Mouse (Mus musculus) cerebellum, adult 18-20 months (tissue): ENCODE data around the gene Lrp2.

ENCODE experiments used
- DNase-seq, 2 experiments: peaks; one replicate each; pipeline ENCODE4 v3.0.0; 2021

Lrp2 gene

DNA sequence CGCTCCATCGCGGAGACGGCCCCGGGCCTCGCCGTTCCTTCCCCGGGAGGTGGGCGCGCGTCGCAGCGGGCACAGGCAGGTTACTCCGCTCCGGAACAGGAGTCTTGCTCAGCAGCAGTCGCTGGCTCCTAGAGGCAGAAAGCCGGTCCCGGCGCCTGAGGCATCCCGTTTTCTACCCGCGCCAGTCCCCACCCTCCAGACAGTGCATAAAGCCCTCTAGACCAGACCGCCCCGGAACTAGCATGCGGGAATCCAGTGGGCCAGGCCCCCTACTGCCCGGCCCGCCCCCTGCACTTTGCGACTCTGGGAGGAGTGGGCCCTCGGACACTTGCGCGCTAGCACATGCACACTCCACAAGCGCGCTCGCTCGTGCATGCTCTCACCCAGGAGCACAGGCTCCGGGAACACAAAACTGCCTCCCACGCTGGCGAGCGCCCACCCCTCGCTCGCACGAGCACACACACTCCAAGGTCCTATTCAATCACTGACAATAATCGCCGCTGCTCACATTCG lies at the start of gene Lrp2:
Gene Lrp2 (minus strand): TSS at position 180 of the 513 bp plus-strand sequence.
- peak in 1 of 2 experiments; percentile 1 for DNase-seq

DNA sequence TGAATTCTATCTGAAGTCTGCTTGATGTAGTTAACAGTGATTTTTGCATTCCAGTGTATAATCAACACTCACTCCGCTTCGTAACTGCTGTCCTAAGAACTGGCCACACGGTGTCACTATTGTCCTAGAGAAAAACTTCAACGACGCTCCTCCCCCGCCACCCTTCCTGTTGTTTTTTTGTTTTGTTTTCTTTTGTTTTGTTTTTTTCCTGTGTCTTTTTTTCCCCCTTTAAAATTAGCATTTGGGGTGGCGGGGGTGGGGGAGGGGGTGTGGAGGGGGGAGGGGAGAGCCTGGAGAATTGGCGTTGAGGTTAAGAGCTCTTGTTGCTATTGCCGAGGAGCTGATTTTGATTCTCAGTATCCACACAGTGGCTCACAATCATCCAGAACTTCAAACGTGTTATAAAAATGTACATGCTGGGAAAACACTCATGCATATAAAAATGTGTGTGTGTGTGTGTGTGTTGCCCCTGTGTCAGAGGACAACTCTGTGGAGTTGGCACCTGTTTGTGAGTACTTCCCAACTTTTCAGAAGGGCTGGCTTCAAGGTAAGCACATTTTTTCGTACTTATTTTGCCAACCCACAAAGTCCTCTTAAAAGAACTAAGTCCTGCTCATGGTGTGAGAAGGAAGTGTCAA lies 49.3 kb upstream of the Lrp2 start:
- DNase-seq, result peak; percentile 39 to 50

DNA sequence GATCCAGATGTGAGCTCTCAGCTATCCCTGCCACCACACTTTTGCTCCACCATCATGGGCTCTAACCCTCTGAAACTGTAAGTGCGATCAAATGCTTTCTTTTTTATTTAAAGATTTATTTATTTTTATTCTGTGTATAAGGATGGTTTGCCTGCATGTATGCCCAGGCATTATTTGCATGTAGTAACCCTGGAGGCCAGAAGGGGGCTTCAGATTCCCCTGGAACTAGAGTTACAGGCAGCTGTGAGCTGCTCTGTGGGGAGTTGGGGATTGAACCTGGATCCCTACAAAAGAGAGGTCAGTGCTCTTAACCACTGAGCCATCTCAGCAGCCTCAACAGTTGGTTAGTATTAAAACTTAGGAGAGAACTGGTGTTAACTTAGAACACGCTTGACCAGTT lies 45.6 kb upstream of the Lrp2 start:
- DNase-seq, result no peak

DNA sequence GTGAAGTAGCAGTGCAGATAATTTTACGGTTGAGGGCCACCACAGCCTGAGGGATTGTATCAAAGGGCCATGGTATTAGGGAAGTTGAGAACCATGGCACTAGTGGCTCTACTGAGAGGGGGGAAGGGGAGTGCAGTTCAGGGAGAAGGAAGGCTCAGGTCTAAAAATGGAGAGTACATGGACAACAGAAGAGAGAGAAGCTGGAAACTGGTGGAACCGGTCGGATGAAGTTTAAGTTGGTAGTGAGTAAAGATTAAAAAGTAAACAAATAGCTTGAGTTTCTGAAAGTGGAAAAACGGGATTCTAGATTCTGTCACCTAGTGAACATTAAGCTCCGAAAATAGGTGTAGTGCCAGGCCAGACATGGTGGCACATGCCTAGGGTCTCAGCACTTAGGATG lies 44.9 kb upstream of the Lrp2 start:
- no peak for DNase-seq

DNA sequence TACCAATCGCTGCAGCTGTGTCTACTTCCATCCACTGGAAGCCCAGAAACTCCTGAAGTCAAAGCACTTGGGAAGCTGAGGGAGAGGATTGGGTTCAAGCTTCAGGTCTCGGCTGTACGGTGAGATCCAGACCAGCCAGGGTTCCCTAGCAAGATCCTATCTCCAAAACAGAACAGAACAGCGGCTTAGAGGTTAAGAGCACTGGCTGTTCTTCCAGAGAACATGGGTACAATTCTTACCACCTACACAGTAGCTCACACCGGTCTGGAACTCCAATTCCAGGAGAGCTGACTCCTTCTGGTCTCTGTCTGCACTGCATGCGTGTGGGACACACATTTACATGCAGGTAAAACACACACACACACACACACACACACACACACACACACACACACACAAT lies 44.0 kb upstream of the Lrp2 start:
- no peak for DNase-seq

DNA sequence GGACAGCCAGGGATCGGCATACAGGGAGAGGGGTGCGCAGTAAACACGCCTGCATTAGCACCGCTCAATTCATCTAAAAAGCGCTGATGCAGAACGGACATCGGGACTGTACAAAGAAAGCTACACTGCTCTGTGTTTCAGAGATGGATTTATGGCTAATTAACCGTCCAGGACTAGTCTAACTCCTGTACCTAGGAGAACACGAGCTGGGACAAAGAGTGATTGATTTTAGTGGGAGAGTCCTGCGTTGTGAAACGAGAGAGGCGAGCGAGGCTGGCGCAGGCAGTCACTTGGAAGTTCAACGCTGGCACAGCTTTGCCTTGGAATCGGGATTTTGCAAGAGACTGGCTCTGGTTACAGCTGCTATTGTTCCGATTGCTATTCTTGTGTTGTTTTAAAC lies 43.4 kb upstream of the Lrp2 start:
- no peak for DNase-seq

DNA sequence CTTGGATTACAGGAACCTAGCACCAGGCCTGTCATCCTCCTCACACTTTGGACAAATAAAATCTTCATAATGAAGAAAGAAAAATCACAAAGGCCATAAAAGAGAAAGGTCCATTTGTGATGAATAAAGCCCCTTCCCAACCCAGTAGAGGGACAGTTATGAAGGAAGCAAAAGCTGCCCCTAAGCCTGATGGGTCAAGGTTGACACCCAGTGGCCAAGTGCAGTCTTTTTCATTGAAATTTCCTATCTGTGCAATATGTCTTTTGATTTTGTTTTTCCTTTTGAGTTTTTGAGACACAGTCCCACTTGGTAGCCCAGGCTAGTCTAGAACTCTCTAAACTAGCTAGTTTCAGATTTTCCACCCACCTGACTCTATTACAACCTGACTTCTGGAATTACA lies 33.4 kb upstream of the Lrp2 start:
- DNase-seq, result no peak

DNA sequence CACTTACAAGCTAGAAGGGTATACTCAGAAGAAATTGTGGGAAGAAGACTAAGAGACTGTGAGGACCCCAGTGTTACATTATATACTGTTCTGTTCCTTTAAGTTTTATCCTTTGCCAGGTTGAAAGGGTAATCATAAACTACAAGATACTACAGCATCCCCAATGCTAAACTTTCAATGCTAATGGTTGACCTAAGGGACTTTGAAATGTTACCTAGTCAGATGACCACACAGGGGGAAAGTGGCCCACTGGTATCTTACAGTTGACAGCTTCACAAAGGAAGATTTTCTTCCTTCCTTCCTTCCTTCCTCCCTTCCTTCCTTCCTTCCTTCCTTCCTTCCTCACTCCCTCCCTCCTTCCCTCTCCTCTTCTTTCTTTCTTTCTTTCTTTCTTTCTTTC lies 32.5 kb upstream of the Lrp2 start:
- DNase-seq, result no peak

DNA sequence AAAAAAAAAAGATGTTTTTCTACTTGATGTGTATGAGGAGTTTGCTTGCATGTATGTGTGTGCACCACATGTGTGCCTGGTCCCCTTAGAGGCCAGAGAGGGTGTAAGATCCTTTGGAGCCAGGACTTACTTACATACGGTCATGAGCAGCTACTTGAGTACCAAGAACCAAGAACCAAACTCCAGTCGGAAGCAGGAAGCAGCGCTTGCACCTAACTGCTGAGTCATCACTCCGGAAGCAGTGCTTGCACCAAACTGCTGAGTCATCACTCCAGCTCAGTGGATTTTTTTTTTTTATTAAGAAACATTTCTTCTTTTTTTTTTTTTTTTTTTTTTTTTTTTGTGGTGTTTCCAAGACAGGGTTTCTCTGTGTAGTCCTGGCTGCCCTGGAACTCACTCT lies 27.4 kb upstream of the Lrp2 start:
- no peak for DNase-seq

DNA sequence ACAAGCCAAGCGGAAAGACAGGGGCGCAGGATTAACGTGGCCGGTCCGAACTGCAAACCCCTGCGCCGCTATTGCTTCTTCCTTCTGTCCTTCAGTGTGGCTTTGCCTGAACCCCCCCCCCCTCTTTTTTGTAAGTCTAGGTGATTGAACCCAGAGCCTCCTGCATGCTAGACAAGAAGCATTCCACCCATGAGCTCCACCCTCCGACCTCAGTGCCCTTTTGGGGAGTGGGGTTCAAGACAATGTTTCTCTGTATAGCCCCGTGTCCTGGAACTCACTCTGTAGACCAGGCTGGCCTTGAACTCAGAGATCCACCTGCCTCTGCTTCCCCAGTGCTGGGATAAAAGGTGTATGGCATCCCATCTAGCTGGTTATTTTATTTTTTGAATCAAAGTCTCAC lies 26.9 kb upstream of the Lrp2 start:
- no peak for DNase-seq

DNA sequence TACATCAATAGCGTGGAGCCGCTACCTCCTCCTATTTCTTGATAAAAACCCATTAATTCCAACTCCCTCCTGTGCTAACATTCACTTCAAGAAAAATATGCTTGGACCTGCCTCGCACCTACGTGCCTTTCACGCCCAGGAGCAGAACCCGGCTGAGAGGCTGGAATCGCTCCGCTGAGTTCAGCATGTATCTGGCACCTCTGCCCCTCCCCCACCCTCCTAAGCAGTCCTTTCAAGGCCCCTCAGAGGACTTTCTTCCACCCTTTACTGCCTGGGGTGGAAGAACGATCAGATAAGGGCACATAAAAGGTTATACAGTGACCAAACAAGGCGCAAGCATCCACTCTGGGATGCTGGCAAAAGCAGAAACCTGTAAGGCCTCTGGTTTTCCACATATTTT lies 26.4 kb upstream of the Lrp2 start:
- DNase-seq, result no peak

DNA sequence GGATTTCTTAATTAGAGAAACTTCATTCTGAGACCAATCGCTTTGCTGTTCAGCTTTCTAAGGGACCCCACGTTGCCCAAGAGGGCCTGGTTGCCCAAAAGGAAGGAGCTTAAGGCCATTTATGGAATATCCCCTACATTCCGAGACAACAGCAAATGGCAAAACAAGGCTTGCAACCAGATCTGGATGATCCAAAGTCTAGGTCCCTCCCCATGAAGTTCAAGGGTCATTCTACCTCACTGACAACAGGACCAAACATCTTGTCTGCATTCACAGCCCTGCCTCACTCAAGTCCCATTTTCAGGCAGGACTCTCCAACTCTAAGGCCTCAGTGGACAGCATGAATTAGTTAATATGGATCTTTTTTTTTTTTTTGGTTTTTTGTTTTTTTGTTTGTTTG lies 20.8 kb upstream of the Lrp2 start:
- no peak for DNase-seq

DNA sequence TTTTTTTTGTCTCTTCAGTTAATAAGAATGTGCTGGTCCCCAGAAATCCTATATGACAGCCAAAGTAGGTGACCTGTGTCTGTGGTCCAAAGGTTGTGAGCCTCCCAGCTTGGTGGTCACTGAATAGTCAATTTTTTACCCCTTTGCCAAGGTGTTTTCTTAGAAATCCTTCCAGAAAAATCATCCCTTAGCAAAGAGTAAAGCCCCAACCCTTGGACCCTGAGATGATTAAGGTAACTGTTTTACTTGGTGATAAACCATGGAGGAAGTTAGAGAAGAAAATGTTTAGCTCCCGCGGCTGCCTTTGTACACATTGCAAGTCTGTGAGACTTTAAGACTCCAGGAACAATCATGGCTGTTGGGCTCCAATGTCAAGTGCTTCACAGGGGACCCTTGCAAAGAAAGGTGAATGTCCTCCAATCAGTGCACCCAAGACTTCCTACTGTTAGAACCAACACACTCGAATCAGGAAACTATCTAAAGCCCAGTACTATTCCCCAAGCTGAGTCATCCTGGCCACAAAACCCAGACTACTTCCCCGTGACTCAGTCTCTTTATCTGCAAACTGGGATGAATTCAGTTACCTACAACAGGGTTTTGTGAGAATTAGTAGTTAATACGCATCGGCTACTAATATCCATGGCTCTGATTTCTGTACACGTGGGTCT lies 18.0 kb upstream of the Lrp2 start:
- no peak for DNase-seq

DNA sequence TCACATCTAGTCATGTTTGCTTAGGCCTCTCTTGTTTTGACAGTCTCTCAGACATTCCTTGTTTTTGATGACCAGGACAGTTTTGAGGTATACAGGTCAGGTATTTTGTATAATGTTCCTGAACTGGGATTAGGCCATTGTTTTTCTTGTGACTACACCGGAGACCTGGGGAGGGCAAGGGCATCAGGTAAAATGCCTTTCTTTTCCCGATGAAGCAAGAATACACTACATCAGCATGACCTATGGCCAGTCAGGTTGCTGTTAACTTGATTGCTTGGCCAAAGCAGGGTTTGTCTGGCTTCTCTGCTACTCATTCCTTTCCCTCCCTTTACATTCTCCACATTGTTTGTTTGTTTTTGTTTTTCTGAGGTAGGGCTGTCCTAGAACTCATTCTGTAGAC lies 7.3 kb upstream of the Lrp2 start:
- DNase-seq, result no peak

DNA sequence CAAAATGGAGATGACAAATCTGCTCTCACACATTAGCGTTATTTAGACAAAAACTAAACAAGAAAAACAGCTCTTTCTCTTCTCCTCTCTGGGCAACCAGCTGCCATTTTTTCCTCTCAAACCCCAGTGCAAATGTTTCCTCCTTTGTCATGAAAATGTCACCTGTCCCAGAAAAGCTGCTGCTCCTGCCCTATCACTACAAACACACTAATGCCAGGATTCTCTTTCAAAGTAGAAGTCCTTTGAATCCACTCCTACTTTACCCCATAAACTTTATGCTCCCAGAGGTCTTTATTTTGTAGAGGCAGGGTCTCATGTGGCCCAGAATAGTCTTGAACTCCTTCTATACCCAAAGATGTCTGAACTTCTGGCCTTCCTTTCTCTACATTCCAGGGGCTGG lies 6.7 kb upstream of the Lrp2 start:
- no peak for DNase-seq

DNA sequence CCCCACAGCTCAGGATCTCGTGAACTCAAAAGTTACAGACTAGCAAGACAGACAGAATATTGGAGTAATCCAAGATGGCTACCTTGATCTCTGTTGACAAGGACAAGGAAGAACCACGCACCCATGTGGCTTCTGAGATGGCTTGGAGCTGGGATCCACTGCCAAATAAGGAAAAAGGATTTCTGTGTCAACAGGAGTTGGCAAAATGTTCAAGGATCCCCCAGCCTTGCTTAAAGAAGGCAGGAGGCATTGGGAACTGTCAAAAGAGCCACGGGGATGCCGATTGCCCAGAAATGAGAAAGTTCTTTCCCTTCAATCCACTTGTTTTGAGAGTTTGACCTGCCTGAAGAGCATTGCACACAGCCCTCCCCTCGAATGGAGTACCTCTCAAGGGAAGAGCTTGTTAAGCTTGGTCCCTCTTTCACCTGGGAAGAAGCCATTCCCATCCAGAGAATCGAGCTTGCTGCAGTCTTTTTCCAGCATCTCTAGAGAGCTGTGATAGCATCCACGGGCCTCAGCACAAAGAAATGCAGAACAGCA lies 6.2 kb upstream of the Lrp2 start:
- no peak for DNase-seq

DNA sequence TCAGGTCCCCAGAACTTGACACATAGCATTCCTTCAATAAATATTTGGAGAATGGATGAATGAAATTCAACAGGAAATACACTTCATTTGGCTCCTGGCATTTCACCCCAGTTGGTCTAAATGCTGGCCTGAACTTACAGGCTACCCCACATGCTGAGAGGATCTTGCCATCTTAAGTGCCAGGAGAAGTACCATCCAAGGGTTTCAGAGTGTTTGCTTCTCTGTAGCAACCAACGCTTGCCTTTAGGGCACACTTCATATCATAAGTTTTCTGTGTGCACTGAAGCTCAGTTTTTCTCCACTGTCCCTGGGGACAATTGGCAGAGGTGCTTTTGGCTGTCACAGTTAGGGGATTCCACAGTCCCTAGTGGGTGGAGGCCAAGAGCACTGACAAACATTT lies 4.7 kb upstream of the Lrp2 start:
- DNase-seq, result no peak

DNA sequence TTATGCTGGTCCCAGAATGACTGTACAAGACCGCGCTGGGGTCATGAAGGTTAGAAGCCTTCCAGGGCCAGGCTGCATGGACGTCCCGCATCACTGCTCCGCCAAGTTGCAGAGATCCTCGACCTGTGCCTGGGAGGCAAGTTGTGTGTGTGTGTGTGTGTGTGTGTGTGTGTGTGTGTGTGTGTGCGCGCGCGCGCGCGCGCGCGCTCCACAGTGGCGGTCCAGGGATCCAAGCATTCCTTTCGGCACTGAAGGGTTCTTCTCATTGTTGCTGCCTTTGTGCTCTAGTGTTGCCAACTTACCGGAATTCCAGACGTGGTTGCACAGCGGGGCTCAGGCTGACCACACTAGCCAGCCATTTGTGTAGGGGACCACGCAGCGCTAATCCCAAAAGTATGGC lies 2.0 kb upstream of the Lrp2 start:
- no peak for DNase-seq

DNA sequence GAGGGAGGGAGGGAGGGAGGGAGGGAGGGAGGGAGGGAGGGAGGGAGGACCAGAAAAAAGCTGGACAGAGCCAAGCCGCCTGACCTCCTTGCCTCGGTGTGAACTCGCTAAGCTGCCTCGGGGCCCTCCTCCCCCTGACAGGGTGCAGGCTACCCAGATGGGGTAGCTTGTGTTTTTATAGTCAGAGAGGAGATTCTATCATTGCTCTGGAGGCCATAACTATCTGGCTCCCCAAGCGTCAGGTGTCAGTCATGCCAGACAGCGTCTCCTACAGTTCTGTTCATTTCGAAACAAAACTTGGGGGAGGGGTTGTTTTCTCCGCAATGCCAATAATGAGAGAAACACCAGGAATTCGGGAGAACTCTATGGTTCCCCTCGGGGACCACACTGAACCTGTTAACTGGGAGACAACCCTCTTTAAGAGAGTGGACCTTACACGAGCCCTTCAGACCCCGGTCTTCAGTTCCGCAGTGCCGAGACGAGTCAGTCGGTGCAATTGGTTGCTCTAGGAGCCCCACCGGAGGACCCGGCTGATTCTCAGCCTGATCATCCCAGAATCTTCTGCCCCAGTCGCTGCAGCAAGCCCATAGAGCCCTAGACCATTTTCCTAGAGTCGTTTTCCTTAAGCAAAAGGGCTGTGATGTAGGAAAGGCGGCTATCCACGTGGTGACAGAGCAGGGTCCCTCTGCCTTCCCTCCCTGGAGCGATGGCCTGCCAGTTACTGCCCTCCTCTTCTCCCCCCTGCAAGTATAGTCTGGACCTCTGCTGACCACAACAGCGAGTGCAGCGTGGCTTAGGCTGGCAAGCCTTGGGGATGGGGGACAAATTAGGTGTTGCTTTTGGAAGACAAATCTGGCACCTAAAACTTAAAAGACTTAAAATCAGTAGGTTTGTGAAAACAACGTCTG lies 1.2 kb upstream of the Lrp2 start:
- no peak for DNase-seq

DNA sequence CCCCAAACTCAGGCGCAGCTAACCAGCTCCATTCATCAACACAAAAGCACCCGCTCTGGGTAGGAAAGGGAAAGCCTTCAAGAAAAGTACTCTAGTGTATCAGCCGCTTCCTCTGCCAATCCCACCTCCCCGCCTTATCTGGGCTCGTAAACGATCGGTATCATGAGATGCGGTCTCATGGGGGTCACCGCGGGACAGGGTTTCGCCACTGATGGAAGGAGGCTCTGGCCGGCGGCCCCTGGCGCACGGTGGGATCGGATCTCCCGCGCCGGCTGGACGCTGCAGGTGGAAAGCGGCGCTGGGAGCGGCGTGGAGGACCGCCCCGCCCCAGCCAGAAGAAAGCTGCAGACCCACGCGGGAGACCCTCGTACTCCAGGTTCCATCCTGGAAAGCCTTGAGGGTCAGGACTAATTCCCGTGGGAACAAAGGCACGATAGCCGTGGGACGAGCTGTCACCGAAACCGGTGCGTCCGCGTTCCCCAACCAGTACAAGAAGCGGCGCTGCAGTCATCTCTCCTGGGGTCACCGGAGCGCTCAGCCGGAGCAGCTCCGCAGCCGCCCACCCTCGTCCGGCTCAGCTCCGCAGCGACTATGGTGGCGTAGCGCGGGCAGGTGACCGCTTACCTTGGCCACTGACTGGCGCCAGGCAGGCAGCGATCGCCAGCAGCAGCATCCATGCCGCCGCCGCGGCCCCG lies 527 bp downstream of the Lrp2 start:
- DNase-seq, result no peak

DNA sequence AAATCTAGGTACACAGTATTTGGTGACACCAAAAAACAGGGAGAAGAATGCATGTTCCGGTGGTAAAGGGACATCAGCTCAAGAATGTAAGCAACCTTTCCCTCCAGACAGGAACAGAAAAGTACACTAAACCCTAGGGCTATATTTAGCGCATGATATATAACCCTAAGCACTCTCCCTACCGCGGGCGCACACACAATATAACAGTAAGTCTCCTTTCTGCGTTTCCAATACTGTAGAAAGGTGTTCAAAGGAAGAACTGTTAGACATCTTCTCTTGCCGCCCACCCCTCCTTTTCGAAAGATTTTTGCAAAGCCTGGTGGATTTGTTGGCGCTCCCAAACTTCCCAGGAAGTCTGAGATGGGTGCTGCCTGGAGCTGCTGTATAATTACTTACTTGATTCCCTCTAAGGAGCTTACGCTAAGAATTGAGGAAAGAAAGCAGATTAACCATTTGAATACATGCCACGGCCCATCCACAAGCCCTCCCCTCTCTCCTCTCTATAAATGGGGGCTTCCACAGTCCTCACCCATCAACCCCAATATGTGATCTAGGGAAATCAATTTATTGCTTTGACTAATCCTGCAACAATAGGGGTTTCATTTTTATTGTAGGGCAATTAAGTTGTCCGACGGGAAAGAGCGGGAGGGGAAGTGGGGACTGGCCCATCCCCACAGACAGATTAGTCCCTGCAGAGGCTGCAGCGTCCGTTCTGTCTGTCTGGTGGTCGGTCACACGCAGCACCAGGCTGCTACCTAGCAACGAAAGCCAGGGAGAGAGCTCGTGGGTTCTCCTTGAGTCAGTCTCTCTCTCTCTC lies 1.5 kb downstream of the Lrp2 start:
- DNase-seq, result no peak

DNA sequence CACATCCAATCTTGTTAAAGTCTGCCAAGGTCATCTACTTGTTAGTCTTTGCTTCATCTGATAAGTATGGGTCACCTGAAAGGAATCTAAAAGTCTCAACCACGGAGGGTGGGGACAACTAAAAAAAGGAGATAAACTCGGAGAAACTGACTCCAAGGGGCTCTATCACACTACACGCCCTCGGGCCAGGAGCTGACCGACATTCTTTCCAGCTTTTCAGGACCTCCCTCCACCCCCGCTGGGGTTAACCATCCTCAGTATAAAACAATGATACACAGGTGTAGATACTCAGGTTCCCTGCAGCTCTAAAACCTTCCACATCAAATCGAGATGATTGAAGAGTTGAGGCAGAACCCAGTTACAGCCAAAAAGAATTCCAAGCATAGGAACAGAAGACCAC lies 3.0 kb downstream of the Lrp2 start:
- no peak for DNase-seq
